In genomic region chr1:35697218-35697617, GRCm38 (mm10) we compare ENCODE assay signal across 17 mouse cellular contexts.
A peak's percentile ranks its signal among the peaks of the same experiment; 100 is the strongest.
DNase-seq lines count a peak whose midpoint lies in the region; ATAC-seq lines count a peak whose summit lies in the region.
"Had no signal": no experiment of that assay in that cellular context is flagged by ENCODE, and none has a peak within 500 bp of the region (broad histone marks: within the 10 kb centered on the region; RNA-seq: fewer than 3 reads in every experiment).

No protein-coding gene starts in this region.

- H3K4me1 ChIP-seq in forebrain, embryonic 12.5 days = peaks cover 36% of the 10 kb centered on the region
- H3K4me1 ChIP-seq in forebrain, embryonic 15.5 days = peaks cover 14% of the 10 kb centered on the region; the same call in 1 of the 2 replicates
- H3K4me1 ChIP-seq in kidney, embryonic 16.5 days (ENCODE audit: insufficient read depth, low read length) = no peaks in the 10 kb centered on the region
- H3K4me1 ChIP-seq in midbrain, embryonic 12.5 days = peaks cover 41% of the 10 kb centered on the region
- peaks cover 23% of the 10 kb centered on the region for H3K4me1 ChIP-seq in midbrain, embryonic 16.5 days (ENCODE audit: control insufficient read depth, insufficient read depth, low read length)
- H3K4me1 ChIP-seq in liver, embryonic 11.5 days (replicated peaks; ENCODE audit: control insufficient read depth, insufficient read depth, low read length) = no peaks in the 10 kb centered on the region
- H3K4me1 ChIP-seq: heart, embryonic 15.5 days; intestine, embryonic 15.5 days had no signal

- peaks cover 4% of the 10 kb centered on the region; the same call in 1 of the 2 replicates for H3K27me3 ChIP-seq in forebrain, embryonic 12.5 days
- H3K27me3 ChIP-seq in forebrain, embryonic 15.5 days = no peaks in the 10 kb centered on the region
- no peaks in the 10 kb centered on the region for H3K27me3 ChIP-seq in kidney, embryonic 16.5 days (ENCODE audit: insufficient read depth, low read length)
- H3K27me3 ChIP-seq in midbrain, embryonic 12.5 days = peaks cover 4% of the 10 kb centered on the region; the same call in 1 of the 2 replicates
- no peaks in the 10 kb centered on the region for H3K27me3 ChIP-seq in midbrain, embryonic 16.5 days (ENCODE audit: control insufficient read depth, insufficient read depth, low read depth, low read length)
- H3K27me3 ChIP-seq in liver, embryonic 11.5 days (replicated peaks; ENCODE audit: control insufficient read depth, insufficient read depth, low read length) = no peaks in the 10 kb centered on the region
- H3K27me3 ChIP-seq: heart, embryonic 15.5 days; intestine, embryonic 15.5 days; kidney, embryonic 15.5 days had no signal

- H3K4me2 ChIP-seq in forebrain, embryonic 12.5 days = 0 out of 2 replicates have a peak overlapping the region, but pooled peaks have one; percentile 6
- no peak overlapping the region for H3K4me2 ChIP-seq in forebrain, embryonic 15.5 days (replicated peaks)
- H3K4me2 ChIP-seq in kidney, embryonic 16.5 days (replicated peaks; ENCODE audit: low read depth, low read length) = no peak overlapping the region
- H3K4me2 ChIP-seq in midbrain, embryonic 12.5 days (replicated peaks) = no peak overlapping the region
- no peak overlapping the region for H3K4me2 ChIP-seq in midbrain, embryonic 16.5 days (ENCODE audit: low read length)
- H3K4me2 ChIP-seq in liver, embryonic 11.5 days = no peak overlapping the region
- H3K4me2 ChIP-seq: heart, embryonic 15.5 days; hindbrain, embryonic 12.5 days; intestine, embryonic 15.5 days; kidney, embryonic 15.5 days had no signal

- H3K9me3 ChIP-seq in forebrain, embryonic 12.5 days = no peaks in the 10 kb centered on the region
- H3K9me3 ChIP-seq in forebrain, embryonic 15.5 days = no peaks in the 10 kb centered on the region
- H3K9me3 ChIP-seq in kidney, embryonic 16.5 days (ENCODE audit: low read length) = no peaks in the 10 kb centered on the region
- H3K9me3 ChIP-seq in midbrain, embryonic 12.5 days = peaks cover 7% of the 10 kb centered on the region; the same call in 1 of the 2 replicates
- no peaks in the 10 kb centered on the region for H3K9me3 ChIP-seq in midbrain, embryonic 16.5 days (replicated peaks; ENCODE audit: control insufficient read depth, low read length, poor library complexity, severe bottlenecking)
- no peaks in the 10 kb centered on the region for H3K9me3 ChIP-seq in liver, embryonic 11.5 days (ENCODE audit: control insufficient read depth, low read length)
- H3K9me3 ChIP-seq: heart, embryonic 15.5 days; hindbrain, embryonic 12.5 days; intestine, embryonic 15.5 days; kidney, embryonic 15.5 days had no signal

- no peaks in the 10 kb centered on the region for H3K36me3 ChIP-seq in forebrain, embryonic 12.5 days (replicated peaks)
- no peaks in the 10 kb centered on the region for H3K36me3 ChIP-seq in forebrain, embryonic 15.5 days
- H3K36me3 ChIP-seq in kidney, embryonic 16.5 days (ENCODE audit: insufficient read depth, low read length) = no peaks in the 10 kb centered on the region
- no peaks in the 10 kb centered on the region for H3K36me3 ChIP-seq in midbrain, embryonic 12.5 days
- H3K36me3 ChIP-seq in midbrain, embryonic 16.5 days (ENCODE audit: control insufficient read depth, insufficient read depth, low read length) = no peaks in the 10 kb centered on the region
- no peaks in the 10 kb centered on the region for H3K36me3 ChIP-seq in liver, embryonic 11.5 days (ENCODE audit: control insufficient read depth, insufficient read depth, low read length)
- H3K36me3 ChIP-seq: heart, embryonic 15.5 days; hindbrain, embryonic 12.5 days; intestine, embryonic 15.5 days; kidney, embryonic 15.5 days had no signal

- H3K9ac ChIP-seq in forebrain, embryonic 12.5 days = no peak overlapping the region
- no peak overlapping the region for H3K9ac ChIP-seq in forebrain, embryonic 15.5 days (replicated peaks)
- H3K9ac ChIP-seq in kidney, embryonic 16.5 days (replicated peaks; ENCODE audit: low read length) = no peak overlapping the region
- no peak overlapping the region for H3K9ac ChIP-seq in midbrain, embryonic 12.5 days (replicated peaks)
- H3K9ac ChIP-seq in midbrain, embryonic 16.5 days (ENCODE audit: low read depth, low read length) = no peak overlapping the region
- no peak overlapping the region for H3K9ac ChIP-seq in liver, embryonic 11.5 days (ENCODE audit: low read depth, low read length)
- H3K9ac ChIP-seq: heart, embryonic 15.5 days; hindbrain, embryonic 12.5 days; intestine, embryonic 15.5 days; kidney, embryonic 15.5 days; liver, embryonic 14.5 days had no signal

- H3K4me3 ChIP-seq in forebrain, embryonic 12.5 days (replicated peaks) = no peak overlapping the region
- no peak overlapping the region for H3K4me3 ChIP-seq in forebrain, embryonic 15.5 days
- no peak overlapping the region for H3K4me3 ChIP-seq in kidney, embryonic 16.5 days (ENCODE audit: low read length)
- H3K4me3 ChIP-seq in midbrain, embryonic 12.5 days = no peak overlapping the region
- no peak overlapping the region for H3K4me3 ChIP-seq in midbrain, embryonic 16.5 days (ENCODE audit: low read depth, low read length)
- H3K4me3 ChIP-seq in liver, embryonic 11.5 days (ENCODE audit: low read depth, low read length) = no peak overlapping the region
- H3K4me3 ChIP-seq: erythroblast, embryonic 14.5 days; heart, embryonic 15.5 days; hindbrain, embryonic 12.5 days; intestine, embryonic 15.5 days; kidney, embryonic 15.5 days had no signal

- DNase-seq in kidney, postnatal 10 days = peak; percentile 22
- DNase-seq in liver, embryonic 11.5 days (ENCODE audit: low spot score) = no peak
- DNase-seq: adrenal gland, adult 2 months; cerebellum, adult 18-20 months; cerebellum, postnatal 36 days; thymus, postnatal 36 days had no signal

- no peak overlapping the region for H3K27ac ChIP-seq in forebrain, embryonic 12.5 days
- no peak overlapping the region for H3K27ac ChIP-seq in forebrain, embryonic 15.5 days (replicated peaks)
- no peak overlapping the region for H3K27ac ChIP-seq in kidney, embryonic 16.5 days (ENCODE audit: low read length)
- H3K27ac ChIP-seq in midbrain, embryonic 12.5 days (replicated peaks) = peak overlapping the region; percentile 72; the same call in 1 of the 2 replicates
- no peak overlapping the region for H3K27ac ChIP-seq in midbrain, embryonic 16.5 days (ENCODE audit: low read length)
- H3K27ac ChIP-seq in liver, embryonic 11.5 days (ENCODE audit: low read depth, low read length) = no peak overlapping the region
- H3K27ac ChIP-seq: heart, embryonic 15.5 days; intestine, embryonic 15.5 days; kidney, embryonic 15.5 days; liver, embryonic 14.5 days had no signal

- 6% methylated on average over 4 of the region's 4 CpGs for WGBS in forebrain, embryonic 12.5 days
- 2% methylated on average over 4 of the region's 4 CpGs for WGBS in forebrain, embryonic 15.5 days
- WGBS in kidney, embryonic 16.5 days = 26% methylated on average over 4 of the region's 4 CpGs
- WGBS in midbrain, embryonic 12.5 days = 3% methylated on average over 4 of the region's 4 CpGs
- 3% methylated on average over 4 of the region's 4 CpGs for WGBS in midbrain, embryonic 16.5 days
- WGBS in liver, embryonic 11.5 days = 40% methylated on average over 4 of the region's 4 CpGs

- no peak for ATAC-seq in forebrain, embryonic 12.5 days (ENCODE audit: low FRiP score)
- no peak for ATAC-seq in forebrain, embryonic 15.5 days (replicated peaks)
- ATAC-seq in kidney, embryonic 16.5 days (ENCODE audit: low FRiP score, low TSS enrichment) = no peak
- no peak for ATAC-seq in midbrain, embryonic 12.5 days (ENCODE audit: low FRiP score, low read depth)
- ATAC-seq in midbrain, embryonic 16.5 days = no peak
- ATAC-seq in liver, embryonic 11.5 days (replicated peaks; ENCODE audit: low FRiP score) = no peak
- ATAC-seq: intestine, embryonic 15.5 days had no signal
